Mouse (Mus musculus): Measurements from ENCODE around the gene Tas2r135.

DNA sequence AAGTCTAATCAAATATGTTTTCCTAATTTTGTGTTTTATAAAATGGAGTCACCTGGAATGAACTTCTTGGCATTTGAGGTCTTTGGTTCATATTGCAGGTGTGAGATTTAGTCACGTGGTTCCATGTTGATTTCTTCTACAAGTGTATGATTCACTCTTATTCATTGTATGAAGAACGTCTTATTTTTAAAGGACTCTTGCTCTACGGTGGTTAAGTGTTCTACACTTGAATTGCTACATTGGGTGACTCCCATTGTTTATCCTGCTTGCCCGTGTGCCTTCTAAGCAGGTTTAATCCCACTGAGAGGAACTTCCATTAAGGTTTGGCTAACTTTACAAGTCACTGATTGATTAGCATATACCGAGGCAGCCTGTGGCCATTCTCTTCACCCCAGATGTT lies 28.0 kb upstream of the Tas2r135 start:
- TF ChIP-seq CTCF (IDR thresholded peaks at IDR 0.05) (no peak), EP300 (IDR thresholded peaks at IDR 0.05) (peak; percentile 82)

Data from lung, postnatal 0 days (tissue).